Mouse (Mus musculus): ENCODE measurements at regions not wholly inside any gene's neighbourhood (a gene's known extent, or its start where the extent isn't known, plus 50 kb on each side); places are given as distances from the start of the nearest gene placed in this dataset.

GRCm38 (mm10) chr3:134487280-134487679 is 251.0 kb downstream of the Cxxc4 start:
- no peak for TF ChIP-seq POLR2A (IDR thresholded peaks at IDR 0.05; ENCODE audit: extremely low read depth, insufficient read depth, low read length)
- TF ChIP-seq CTCF (IDR thresholded peaks at IDR 0.05; ENCODE audit: extremely low read depth, insufficient read depth, low read length), result no peak
